Mouse (Mus musculus) G1E-ER4 (cell line): ENCODE results near the gene Ppp2r5c. TPM values are rescaled to one million over a fixed set of nuclear protein-coding genes. Genes with fewer than 3 reads are reported as not detected.

ENCODE experiments used
- GATA1 ChIP-seq: IDR thresholded peaks from one replicate; pipeline ENCODE4 v1.8.0; 2012; ENCODE audit warnings: low read length, inconsistent platforms
- polyA plus RNA-seq: library from polyadenylated mRNA; stranded (reverse); fragments of >175 nt; gene quantifications from 2 replicates; pipeline ENCODE4 v1.2.3, GENCODE M21; 2012

The Ppp2r5c gene
- polyA plus RNA-seq, 1 experiment = 24.6 TPM

DNA sequence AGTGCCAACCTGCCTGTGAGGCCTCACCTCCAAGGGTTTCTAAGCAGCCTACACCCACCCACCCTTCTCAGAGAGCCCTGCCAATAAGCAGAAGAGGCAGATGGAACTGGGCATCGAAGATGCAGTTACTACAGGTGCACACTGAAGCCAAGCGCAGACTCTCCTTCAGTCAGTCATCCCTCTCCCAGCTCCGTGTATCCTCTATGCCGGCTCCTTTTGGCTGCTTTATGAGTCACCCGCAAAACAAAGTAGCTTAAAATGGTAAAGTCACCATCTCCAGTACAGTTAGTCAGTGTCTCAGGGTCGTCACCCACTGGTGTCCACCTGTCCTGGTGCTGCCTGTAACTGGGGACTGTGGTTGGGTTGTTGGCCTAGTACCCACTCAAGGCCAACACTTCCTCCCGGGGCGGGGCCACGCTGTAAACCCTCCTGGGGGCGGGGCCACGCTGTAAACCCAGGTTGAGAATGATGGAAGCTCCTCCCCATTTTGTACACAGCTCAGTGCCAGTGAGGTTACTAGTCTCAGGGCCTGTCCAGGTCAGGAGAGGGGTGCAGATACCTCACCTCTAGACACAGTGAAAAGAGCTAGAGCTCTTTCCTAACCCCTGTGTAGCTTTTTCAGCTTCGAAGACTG lies 17.5 kb upstream of the Ppp2r5c start:
- no peak for TF ChIP-seq GATA1

DNA sequence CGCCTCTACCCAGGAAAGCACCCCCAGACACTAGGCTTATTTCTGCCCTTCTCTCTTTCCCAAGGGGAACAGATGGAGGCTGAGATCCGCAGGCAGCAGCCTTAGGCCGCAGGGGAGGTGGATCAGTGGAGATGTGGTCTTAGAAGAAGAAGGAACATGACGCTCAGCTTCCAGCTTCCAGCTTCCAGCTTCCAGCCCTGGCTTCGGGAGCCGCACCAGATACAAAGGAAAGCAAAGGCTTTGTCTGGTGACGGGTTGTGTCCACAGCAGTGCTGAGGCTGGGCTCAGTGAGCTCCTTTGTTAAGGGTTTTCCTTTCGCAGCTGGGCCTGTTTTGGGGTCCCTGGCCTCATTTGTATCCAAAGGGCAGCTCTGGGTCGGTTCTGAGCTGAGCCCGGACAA lies 16.9 kb upstream of the Ppp2r5c start:
- no peak for TF ChIP-seq GATA1

DNA sequence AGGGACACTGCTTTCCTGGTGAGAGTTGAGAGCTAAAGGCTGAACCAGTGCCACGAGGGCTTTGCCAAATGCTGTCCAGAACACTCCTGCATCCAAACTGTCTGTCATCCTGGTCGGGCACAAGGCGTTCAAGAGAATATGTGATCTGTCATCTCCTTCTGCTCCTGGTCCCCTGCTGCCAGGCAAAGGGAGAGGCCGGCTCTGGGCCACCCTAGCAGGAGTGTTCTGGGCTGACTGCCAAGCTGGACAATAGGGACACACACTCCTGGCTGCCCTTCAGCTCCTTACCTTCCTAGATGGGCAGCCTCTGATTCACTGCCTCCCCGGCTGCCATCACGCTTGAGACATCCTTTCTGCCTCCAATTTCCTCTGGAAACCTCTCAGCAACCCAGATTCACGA lies 15.1 kb upstream of the Ppp2r5c start:
- TF ChIP-seq GATA1 = no peak

DNA sequence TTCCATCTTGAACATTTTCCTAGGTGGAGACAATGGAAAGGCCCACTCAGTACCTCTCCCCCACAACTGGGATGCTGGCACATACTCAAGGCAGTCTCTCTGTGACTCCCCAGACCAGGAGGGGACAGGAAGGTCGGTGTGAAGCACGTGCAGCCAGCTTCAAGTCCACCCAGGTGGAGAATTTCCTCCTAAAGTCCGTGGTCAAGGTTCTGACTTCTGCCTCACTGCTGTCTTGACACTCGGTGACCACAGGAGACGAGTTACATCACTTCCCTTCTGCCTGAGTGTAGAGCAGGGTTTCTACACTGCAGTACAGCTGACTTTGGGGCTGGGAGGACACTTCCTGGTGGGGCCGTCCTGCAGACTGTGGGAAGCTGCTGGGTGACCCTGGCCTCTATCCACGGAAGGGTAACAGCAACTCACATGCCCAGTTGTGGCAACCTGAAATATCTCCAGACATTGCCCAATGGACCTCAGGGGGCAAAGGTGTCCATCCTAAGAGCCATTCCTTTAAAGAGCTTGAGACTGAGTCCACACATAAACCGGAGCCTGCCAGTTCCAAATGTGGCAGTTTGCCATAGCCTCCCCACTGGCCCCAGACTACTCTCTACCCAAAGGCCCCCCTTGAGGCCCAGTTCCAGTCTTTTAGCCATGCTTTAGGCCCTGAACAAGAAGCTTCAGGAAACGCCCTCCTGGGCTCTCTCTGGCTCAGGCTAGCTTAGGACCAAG lies 10.1 kb upstream of the Ppp2r5c start:
- TF ChIP-seq GATA1 = no peak

DNA sequence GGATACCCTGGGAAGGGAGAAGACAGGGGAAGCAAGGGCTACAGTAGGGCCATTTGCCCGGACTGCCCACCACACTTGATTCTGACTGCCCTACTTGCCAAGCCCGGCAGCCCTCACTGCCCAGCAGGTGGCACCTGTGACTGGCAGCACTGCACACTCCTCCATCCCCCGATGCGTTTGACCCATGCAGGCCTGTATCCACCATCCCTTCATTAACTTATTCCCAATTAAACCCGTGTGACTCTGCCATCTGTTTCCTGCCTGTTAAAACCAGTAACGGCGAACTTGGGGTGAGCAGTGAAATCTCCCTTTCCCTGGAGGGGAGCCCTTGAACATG lies 9.6 kb upstream of the Ppp2r5c start:
- no peak for TF ChIP-seq GATA1

DNA sequence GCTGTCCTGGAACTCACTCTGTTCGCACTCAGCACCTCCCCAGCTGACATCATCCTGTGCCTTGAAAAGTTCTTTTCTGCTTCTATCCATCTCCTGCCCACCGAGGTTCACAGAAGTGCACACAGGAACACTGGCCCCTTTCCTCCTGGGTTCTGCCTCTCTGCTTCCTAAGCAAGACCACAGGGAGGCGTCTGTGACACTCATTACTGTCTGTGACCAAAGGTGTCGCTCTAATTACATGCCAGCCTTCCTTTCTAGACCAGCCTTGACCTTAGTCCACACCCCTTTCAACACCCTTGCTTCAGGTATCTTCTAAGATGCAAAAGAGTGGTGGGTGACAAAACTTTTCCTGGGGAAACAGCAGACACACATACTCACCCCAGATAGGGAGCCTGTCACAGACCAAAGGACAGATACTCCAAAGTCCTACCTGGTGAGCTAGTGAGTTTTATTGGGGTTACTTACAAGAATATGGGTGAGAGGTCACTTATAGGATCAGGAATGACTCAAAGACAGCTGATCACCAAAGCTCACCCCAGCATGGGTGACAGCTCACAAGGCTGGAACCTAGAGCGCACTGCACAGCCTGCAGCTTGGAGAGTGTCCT lies 8.4 kb upstream of the Ppp2r5c start:
- TF ChIP-seq GATA1 = no peak

DNA sequence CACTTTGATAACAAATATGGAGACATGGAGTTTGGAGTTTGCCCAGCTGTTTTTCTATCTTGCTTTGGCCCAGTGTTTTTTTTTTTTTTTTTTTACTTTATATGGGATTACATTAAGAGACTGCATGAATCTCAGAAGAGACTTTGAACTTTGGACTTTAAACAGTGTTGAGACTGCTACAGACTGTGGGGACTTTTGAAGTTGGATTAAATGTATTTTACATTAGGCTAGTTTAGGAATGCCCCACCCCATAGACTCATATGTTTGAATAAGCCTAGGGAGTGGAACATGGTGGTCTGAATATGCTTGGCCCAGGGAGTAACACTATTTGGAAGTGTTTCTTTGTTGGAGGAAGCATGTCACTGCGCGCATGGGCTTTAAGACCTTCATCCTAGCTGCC lies 4.7 kb upstream of the Ppp2r5c start:
- TF ChIP-seq GATA1 = no peak

DNA sequence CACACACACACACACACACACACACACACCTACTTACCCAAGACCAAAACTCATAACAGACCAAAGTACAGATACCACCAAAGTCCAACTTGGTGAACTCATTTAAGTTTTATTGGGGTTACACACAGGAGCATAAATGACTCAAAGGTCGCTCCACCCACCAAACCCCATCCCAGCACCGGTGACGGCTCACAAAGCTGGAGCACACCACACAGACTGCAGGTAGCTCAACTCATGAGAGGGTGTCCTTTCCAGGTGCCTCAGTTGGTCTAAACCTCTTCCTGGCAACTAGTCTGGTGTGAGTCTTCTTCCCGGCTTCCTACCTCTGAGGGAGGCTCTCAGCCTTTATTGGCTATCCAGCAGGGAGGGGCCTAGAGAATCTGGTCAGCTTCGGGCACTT lies 2.4 kb upstream of the Ppp2r5c start:
- TF ChIP-seq GATA1 = no peak

DNA sequence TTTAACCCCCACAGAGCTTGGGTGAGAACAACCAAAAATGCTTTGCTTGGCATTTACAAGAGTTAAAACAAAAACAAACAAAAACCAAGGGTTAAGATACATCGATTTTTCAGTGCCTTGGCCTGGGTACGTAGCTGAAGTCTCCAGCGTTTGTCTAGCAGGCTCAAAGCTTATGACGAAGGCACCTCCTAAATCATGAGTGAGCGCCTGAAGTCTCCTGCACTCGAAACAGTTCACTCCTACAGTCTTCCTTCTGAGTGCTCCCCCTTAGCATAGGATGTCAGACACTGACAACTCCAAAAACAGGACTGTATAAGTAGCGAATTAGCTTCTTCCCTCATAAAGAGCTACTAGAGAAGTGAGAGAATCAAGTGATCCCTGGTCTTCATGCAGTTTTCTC lies 1.1 kb upstream of the Ppp2r5c start:
- no peak for TF ChIP-seq GATA1

DNA sequence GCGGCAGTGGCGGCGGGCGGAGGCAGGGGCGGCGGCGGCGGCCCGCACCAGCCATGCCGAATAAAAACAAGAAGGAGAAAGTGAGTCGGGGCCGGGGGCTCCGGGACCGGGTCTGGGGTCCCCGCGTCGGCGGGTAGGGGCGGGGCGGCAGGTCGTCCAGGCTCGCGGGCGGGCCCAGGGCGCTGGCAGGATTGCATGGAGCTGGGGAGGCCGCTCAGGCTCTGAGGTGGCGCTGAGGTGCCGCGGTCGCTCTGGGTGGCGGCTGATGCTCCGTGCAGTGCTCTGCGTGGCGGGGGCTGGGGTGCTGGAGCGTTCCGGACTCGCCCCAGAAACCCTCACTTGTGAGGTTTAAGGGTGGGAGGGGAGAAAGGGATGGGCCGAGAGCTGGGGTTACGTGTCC lies 386 bp downstream of the Ppp2r5c start:
- no peak for TF ChIP-seq GATA1

DNA sequence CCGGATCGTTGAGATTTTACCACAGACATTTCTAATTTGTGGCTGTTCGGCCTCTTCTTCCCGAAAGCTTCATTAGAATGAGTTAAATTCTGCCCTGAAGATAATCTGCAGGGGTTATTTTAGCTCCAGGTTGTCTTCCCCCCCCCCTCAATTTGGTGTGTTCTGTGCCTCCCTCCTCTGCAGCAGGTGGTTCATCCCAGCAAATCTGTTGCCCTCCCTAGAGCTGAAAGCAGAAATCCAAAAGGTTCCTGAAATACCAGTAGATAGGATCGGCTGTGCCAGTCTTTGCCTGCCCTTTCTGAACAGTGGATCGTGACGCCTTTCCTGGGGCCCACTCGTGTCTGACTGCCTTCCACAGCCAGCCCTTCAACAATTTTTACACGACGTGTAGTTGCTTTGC lies 1.8 kb downstream of the Ppp2r5c start:
- no peak for TF ChIP-seq GATA1

DNA sequence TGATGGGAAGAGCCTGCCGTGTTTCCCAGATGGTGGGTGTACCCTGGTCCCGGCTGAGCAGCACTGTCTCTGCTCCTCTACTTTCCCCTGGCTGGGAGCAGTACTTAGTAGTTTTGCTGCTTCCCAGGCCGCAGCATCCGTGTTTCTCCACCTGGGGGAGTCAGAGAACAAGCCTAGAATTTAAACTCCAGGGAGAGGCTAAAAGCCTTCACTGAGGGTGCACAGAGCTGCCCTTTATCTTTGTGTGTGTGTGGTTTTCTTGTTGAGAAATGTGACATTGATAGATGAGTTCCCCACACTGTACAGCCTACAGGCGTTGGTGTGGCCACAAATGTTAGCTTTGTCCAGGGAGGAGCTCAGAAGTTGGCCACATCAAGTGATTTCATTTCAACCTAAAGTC lies 7.3 kb downstream of the Ppp2r5c start:
- no peak for TF ChIP-seq GATA1

DNA sequence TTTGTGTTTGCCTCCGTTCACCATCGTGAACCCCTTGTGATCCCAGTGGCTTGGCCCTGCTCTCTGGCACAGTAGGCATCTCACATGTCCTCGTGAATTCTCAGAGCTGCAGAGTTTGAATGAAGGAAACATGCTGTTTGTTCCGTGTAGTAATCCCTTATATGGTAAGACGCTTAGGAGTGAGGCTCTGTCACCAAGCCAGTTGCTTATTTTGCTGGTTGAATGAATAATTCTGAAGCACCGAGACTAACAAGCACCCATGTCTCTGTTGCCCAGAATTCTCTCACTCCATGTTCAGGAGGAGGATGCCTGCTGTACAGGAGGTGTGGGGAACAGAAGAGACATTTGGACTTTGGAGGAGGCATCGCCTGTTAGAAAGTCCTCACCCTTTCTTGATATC lies 9.1 kb downstream of the Ppp2r5c start:
- TF ChIP-seq GATA1 = no peak

DNA sequence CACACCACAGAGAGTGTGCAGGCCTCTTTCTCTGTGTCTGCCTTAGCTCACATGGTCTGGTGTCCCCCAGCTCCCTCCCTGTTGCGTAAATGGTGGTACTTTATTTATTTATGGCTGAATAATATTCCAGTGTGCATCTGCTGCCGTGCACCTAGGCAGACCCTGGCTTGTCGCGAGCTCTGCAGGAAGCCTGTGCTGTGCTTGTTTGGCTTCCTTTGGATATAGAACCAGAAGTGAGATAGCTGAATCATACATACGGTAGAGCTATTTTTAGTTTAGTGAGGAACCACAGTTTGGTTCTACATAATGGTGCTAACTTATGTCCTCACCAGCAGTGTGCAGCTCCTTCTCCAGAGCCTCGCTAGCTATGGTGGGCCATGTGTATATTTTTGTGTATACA lies 11.7 kb downstream of the Ppp2r5c start:
- TF ChIP-seq GATA1 = no peak

DNA sequence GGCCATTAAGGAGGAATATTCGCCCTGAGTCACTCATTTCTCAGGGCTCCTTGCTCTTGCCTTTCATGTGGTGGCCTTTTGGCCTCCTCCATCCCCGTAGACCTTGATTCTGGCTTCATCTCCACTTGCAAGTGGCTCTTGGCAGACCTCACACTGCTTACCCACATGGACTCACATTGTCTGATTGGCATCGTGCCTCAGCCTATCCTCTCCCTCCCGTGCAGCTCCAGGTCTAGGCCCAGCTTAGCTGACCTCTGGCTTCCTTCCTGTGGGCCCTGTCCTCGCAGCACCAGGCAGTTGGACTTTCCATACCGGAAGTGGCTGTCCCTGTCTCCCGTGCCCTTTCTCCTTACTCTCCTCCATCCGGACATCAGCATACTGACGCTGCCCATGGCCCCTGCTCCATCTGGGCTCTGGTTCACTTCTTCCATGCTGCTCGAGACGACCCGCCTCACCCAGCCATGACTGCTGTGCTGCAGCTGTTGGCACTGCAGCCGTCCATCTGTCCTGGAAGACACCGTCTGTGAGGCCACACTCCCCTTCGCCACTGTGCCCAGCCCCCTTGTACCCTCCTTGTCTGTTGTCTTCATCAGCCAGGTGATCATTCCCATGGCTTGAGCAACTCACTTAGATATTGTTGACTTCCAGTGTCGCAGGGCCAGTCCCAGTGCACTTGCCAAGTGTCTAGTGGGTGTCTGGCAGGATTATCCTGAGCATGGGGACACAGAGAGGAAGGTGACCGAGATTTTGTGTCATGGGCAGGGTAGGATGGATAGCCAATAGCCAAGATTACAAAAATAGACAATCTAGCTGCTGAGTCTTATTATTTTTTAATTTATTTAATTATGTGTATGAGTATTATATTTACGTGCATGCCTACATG lies 13.7 kb downstream of the Ppp2r5c start:
- TF ChIP-seq GATA1 = no peak

DNA sequence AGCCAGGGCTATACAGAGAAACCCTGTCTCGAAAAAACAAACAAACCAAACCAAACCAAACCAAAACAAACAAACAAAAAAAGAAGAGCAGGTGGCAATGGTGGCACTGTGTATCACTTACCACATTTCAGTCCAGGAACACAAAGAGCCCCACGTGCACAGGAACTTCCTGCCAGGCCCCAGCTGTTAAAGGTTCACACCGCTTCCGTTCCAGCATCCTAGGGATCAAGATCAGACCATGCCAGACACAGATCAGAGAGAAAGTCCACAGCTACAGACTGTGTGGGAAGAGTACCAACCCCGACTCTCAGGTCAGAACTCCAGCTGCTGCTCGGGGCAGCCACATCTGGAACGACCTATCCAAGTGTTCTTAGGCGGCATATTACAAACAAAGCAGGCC lies 16.8 kb downstream of the Ppp2r5c start:
- TF ChIP-seq GATA1 = no peak
